Comparison of ENCODE assay signal across 19 mouse cellular contexts in genomic region chr11:34227180-34227579, GRCm38 (mm10). TPM values are rescaled to one million over a fixed set of nuclear protein-coding genes. Genes with fewer than 3 reads are reported as not detected.
DNase-seq lines count a peak whose midpoint lies in the region; ATAC-seq and TF ChIP-seq lines count a peak whose summit lies in the region.
"Had no signal": no experiment of that assay in that cellular context is flagged by ENCODE, and none has a peak within 500 bp of the region (broad histone marks: within the 10 kb centered on the region; RNA-seq: fewer than 3 reads in every experiment).

No protein-coding gene starts in this region.

- no peak overlapping the region for H3K9ac ChIP-seq in lung, embryonic 14.5 days
- H3K9ac ChIP-seq: limb, embryonic 13.5 days; midbrain, embryonic 12.5 days; neural tube, embryonic 13.5 days had no signal

- H3K27ac ChIP-seq in gastrocnemius, adult 2 months, result no peak overlapping the region
- no peak overlapping the region for H3K27ac ChIP-seq in lung, embryonic 14.5 days (ENCODE audit: low read depth)
- H3K27ac ChIP-seq in bone marrow, adult 2 months (ENCODE audit: control insufficient read depth, insufficient read depth, low read depth, low read length, poor library complexity), result no peak overlapping the region
- H3K27ac ChIP-seq: heart, embryonic 10.5 days; hindbrain, embryonic 10.5 days; limb, embryonic 13.5 days; midbrain, embryonic 12.5 days; neural tube, embryonic 13.5 days had no signal

- no peaks in the 10 kb centered on the region for H3K27me3 ChIP-seq in lung, embryonic 14.5 days (ENCODE audit: insufficient read depth, low read length)
- H3K27me3 ChIP-seq: limb, embryonic 13.5 days; midbrain, embryonic 12.5 days; neural tube, embryonic 13.5 days had no signal

- intact Hi-C loops in gastrocnemius, adult 2 months (cut with DNase I), result loop anchor here (5.0 kb wide), 1 partner anchor 590 kb away; no protein-coding TSS in a partner anchor

- no peaks in the 10 kb centered on the region for H3K9me3 ChIP-seq in lung, embryonic 14.5 days (ENCODE audit: low read depth, low read length)
- H3K9me3 ChIP-seq: heart, embryonic 10.5 days; hindbrain, embryonic 10.5 days; limb, embryonic 13.5 days; midbrain, embryonic 12.5 days; neural tube, embryonic 13.5 days had no signal

- DNase-seq in gastrocnemius, adult 2 months, result no peak
- DNase-seq in gastrocnemius, postnatal 25 days, result no peak
- peak; percentile 37 for DNase-seq in lung, embryonic 14.5 days
- DNase-seq in lung, postnatal 4 days, result no peak
- DNase-seq in retina, postnatal 1 day, result peak; percentile 21
- DNase-seq in ovary, adult 18-20 months (ENCODE audit: low spot score), result no peak
- no peak for DNase-seq in right cerebral cortex, postnatal 14 days
- DNase-seq: adrenal gland, postnatal 36 days; cerebellum, adult 18-20 months; layer of hippocampus, postnatal 36 days; lung, postnatal 14 days; thymus, postnatal 25 days had no signal

- no peaks in the 10 kb centered on the region for H3K4me1 ChIP-seq in lung, embryonic 14.5 days (ENCODE audit: insufficient read depth)
- H3K4me1 ChIP-seq in bone marrow, adult 2 months (ENCODE audit: control insufficient read depth, insufficient read depth, low read length), result no peaks in the 10 kb centered on the region
- H3K4me1 ChIP-seq: heart, embryonic 10.5 days; hindbrain, embryonic 10.5 days; limb, embryonic 13.5 days; midbrain, embryonic 12.5 days; neural tube, embryonic 13.5 days had no signal

- 46% methylated on average over 1 of the region's 1 CpGs for WGBS in lung, embryonic 14.5 days
- 76% methylated on average over 1 of the region's 1 CpGs for WGBS in bone marrow, adult 2 months

- no peak overlapping the region for H3K4me2 ChIP-seq in lung, embryonic 14.5 days
- H3K4me2 ChIP-seq: limb, embryonic 13.5 days; midbrain, embryonic 12.5 days; neural tube, embryonic 13.5 days had no signal

- no peaks in the 10 kb centered on the region for H3K36me3 ChIP-seq in lung, embryonic 14.5 days (ENCODE audit: insufficient read depth)
- H3K36me3 ChIP-seq: heart, embryonic 10.5 days; hindbrain, embryonic 10.5 days; limb, embryonic 13.5 days; midbrain, embryonic 12.5 days; neural tube, embryonic 13.5 days had no signal

- TF ChIP-seq CTCF in gastrocnemius, adult 2 months (IDR thresholded peaks at IDR 0.05), result peak; percentile 48
- peak; percentile 58 for TF ChIP-seq CTCF in lung, embryonic 14.5 days (IDR thresholded peaks at IDR 0.05; ENCODE audit: low read depth)
- 0 out of 2 replicates have a peak, but pooled peaks have one; percentile 15 for TF ChIP-seq CTCF in bone marrow, adult 2 months (IDR thresholded peaks at IDR 0.05; ENCODE audit: control insufficient read depth, insufficient read depth, low read length)

- ATAC-seq in lung, embryonic 14.5 days (ENCODE audit: insufficient read depth), result no peak

- no peak overlapping the region for H3K4me3 ChIP-seq in gastrocnemius, adult 2 months
- H3K4me3 ChIP-seq in lung, embryonic 14.5 days (ENCODE audit: low read depth, low read length), result no peak overlapping the region
- no peak overlapping the region for H3K4me3 ChIP-seq in bone marrow, adult 2 months (replicated peaks; ENCODE audit: control insufficient read depth, low read depth, low read length)
- H3K4me3 ChIP-seq: heart, embryonic 10.5 days; hindbrain, embryonic 10.5 days; limb, embryonic 13.5 days; midbrain, embryonic 12.5 days; neural tube, embryonic 13.5 days had no signal

- TF ChIP-seq POLR2A in bone marrow, adult 2 months (IDR thresholded peaks at IDR 0.05; ENCODE audit: borderline replicate concordance, control insufficient read depth, low read depth, low read length), result no peak

RNA-seq across cellular contexts. Expression of gene Foxi1, which starts 19.3 kb away (rescaled TPM):
- not detected for total RNA-seq in gastrocnemius, adult 2 months (2021)
- total RNA-seq in gastrocnemius, postnatal 25 days (2021), result not detected
- not detected in 2 replicates for polyA plus RNA-seq in lung, embryonic 14.5 days (2014; fragmentation: Nextera tagmentation; extraction: Ambion mirVana)
- not detected in 2 replicates for polyA plus RNA-seq in bone marrow, adult 2 months (2011; ENCODE audit: insufficient read depth, insufficient read length, low replicate concordance, missing spikeins)
- total RNA-seq: adrenal gland, postnatal 36 days; gastrocnemius, adult 8-10 months; layer of hippocampus, postnatal 36 days had no signal
- polyA plus RNA-seq: heart, embryonic 10.5 days; hindbrain, embryonic 10.5 days; limb, embryonic 13.5 days; midbrain, embryonic 12.5 days; neural tube, embryonic 13.5 days had no signal

Comparison
In these comparisons a context has a peak if more than half of its experiments do, and no peak if none do; other contexts are left out.
1. DNase-seq: peak in lung, embryonic 14.5 days (single experiment) and retina, postnatal 1 day (single experiment); none in gastrocnemius, adult 2 months (single experiment), gastrocnemius, postnatal 25 days (single experiment), lung, postnatal 4 days (0 of 2), ovary, adult 18-20 months (single experiment) and right cerebral cortex, postnatal 14 days (single experiment).
2. Peak in every context shown above with its lines, with median percentiles within 50 percentile points of each other: CTCF ChIP-seq.